Mouse (Mus musculus): ENCODE measurements around the gene Ddx10.

DNA sequence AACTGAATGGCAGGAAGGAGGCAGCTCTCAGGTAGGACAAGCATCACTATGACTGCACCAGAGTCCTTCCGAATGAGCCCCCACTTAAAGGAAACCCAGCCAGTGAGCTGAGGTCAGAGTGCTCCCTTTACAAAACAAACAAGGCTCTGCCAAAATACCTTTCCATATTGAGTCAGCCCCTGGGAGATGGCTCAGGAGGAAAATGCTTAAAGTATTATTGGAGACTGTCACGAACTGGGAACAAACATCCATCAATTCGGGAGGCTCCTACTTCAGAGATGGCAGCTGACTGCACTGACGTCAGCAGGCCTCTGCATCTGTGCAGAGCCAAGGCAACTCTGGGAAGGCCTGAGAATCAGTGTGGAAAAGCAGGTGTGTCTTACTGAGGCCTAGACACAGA is 181.4 kb downstream of the Ddx10 start:
- TF ChIP-seq CTCF (conservative IDR thresholded peaks at IDR 0.05; ENCODE audit: insufficient read depth, insufficient read length, low read depth, low read length) (no peak), POLR2A (IDR thresholded peaks at IDR 0.05; ENCODE audit: low read depth, low read length) (no peak)
